In the genomic region with DNA sequence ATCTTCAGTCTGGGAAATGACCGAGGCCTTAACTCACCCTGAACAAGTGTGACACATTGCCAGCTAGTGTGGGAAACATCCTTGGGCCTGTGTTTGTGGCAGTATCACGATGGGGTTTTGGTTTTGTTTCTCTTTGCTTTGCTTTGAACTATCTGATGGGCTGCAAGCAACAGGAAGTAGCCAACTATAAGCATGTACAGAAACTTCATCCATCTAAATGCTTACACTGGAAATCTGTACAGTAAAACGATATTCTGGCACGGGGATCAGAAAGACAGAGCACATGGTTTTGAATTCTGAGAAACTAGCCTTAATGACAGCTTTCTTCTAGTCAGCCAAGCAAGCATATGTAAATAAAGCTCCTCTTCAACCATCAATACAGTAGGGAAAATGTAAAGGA, we compare ENCODE assay signal across 8 mouse cellular contexts. TPM values are rescaled to one million over a fixed set of nuclear protein-coding genes. Genes with fewer than 3 reads are reported as not detected.
DNase-seq lines count a peak whose midpoint lies in the region; ATAC-seq and TF ChIP-seq lines count a peak whose summit lies in the region.

No protein-coding gene starts in this region.

- H3K36me3 ChIP-seq in heart, postnatal 0 days (replicated peaks; ENCODE audit: control insufficient read depth, insufficient read depth, low read length), result peaks cover 21% of the 10 kb centered on the region

- no peaks in the 10 kb centered on the region for H3K9me3 ChIP-seq in heart, postnatal 0 days (replicated peaks; ENCODE audit: control insufficient read depth, low read length)

- no peak for TF ChIP-seq EP300 in heart, postnatal 0 days (IDR thresholded peaks at IDR 0.05; ENCODE audit: low read depth)

- peak overlapping the region; percentile 67 for H3K4me2 ChIP-seq in heart, postnatal 0 days (ENCODE audit: low read depth, low read length)

- no peak for ATAC-seq in heart, postnatal 0 days (ENCODE audit: insufficient read depth, low read depth)

- H3K9ac ChIP-seq in heart, postnatal 0 days (replicated peaks; ENCODE audit: low read depth, low read length), result 0 out of 2 replicates have a peak overlapping the region, but pooled peaks have one; percentile 36

- H3K4me1 ChIP-seq in brown adipose tissue, adult 24 weeks (ENCODE audit: control insufficient read depth, insufficient read depth, insufficient read length, low read length), result peaks cover 5% of the 10 kb centered on the region
- H3K4me1 ChIP-seq in heart, postnatal 0 days (ENCODE audit: control insufficient read depth, insufficient read depth), result peaks cover 13% of the 10 kb centered on the region; the same call in 1 of the 2 replicates

- no peak for TF ChIP-seq CTCF in left cerebral cortex, adult 2 months (IDR thresholded peaks at IDR 0.05)
- no peak for TF ChIP-seq CTCF in heart, postnatal 0 days (IDR thresholded peaks at IDR 0.05; ENCODE audit: low read depth)

- intact Hi-C loops in left cerebral cortex, adult 2 months (cut with DNase I), result loop anchor here (2.0 kb wide), 3 partner anchors 71 to 177 kb away; a partner anchor contains a TSS

- no peaks in the 10 kb centered on the region for H3K27me3 ChIP-seq in heart, postnatal 0 days (ENCODE audit: control insufficient read depth, insufficient read depth, low read length)

- peak overlapping the region; percentile 59 for H3K4me3 ChIP-seq in left cerebral cortex, adult 2 months
- H3K4me3 ChIP-seq in brown adipose tissue, adult 24 weeks (ENCODE audit: insufficient read depth, low read depth, low read length), result peak overlapping the region; percentile 71
- H3K4me3 ChIP-seq in heart, postnatal 0 days (ENCODE audit: low read depth, low read length), result peak overlapping the region; percentile 78

- H3K27ac ChIP-seq in left cerebral cortex, adult 2 months, result peak overlapping the region; percentile 25; the same call in 1 of the 2 replicates
- H3K27ac ChIP-seq in brown adipose tissue, adult 24 weeks (replicated peaks; ENCODE audit: low read depth, low read length), result peak overlapping the region; percentile 53; the same call in 1 of the 2 replicates
- peak overlapping the region; percentile 68 for H3K27ac ChIP-seq in heart, postnatal 0 days (ENCODE audit: low read depth)

- WGBS in heart, postnatal 0 days, result 14% methylated on average over 4 of the region's 4 CpGs

- DNase-seq in left cerebral cortex, adult 2 months (ENCODE audit: extremely low spot score in 1 of 2, low spot score in 2 of 2), result no peak
- no peak for DNase-seq in left cerebral cortex, adult 11 months (ENCODE audit: low spot score)
- DNase-seq in heart, postnatal 0 days (ENCODE audit: low spot score), result no peak
- DNase-seq in lung, postnatal 10 days, result peak; percentile 7
- DNase-seq in ovary, postnatal 36 days (ENCODE audit: low spot score), result no peak
- DNase-seq in layer of hippocampus, postnatal 14 days (ENCODE audit: low spot score in 2 of 2), result no peak
- no peak for DNase-seq in right cerebral cortex, adult 18-20 months

RNA-seq across cellular contexts. Expression of a gene that starts 0.6 kb away (rescaled TPM):
- 1 to 10 TPM; 1.4 TPM for total RNA-seq in left cerebral cortex, adult 2 months (2021)
- 1.4 and 1.8 TPM in 2 replicates for polyA plus RNA-seq in brown adipose tissue, adult 24 weeks (2012; ENCODE audit: insufficient read depth, insufficient read length, missing spikeins)
- 3.2 and 4.1 TPM in 2 replicates for total RNA-seq in heart, postnatal 0 days (2014; rRNA removed; ENCODE audit: low replicate concordance)
- 4.4 and 5.3 TPM in 2 replicates for polyA plus RNA-seq in heart, postnatal 0 days (2015; fragmentation: Nextera tagmentation; extraction: Ambion mirVana)
- 1 to 10 TPM; 1.8 to 2.1 TPM for total RNA-seq in layer of hippocampus, postnatal 14 days (2021)

RNA-seq across cellular contexts. Expression of a gene that starts 0.8 kb away (rescaled TPM):
- 10 to 100 TPM; 24.2 to 25.8 TPM for total RNA-seq in left cerebral cortex, adult 2 months (2021)
- 8.5 and 21.8 TPM in 2 replicates for polyA plus RNA-seq in brown adipose tissue, adult 24 weeks (2012; ENCODE audit: insufficient read depth, insufficient read length, missing spikeins)
- 4.5 and 37.1 TPM in 2 replicates for total RNA-seq in heart, postnatal 0 days (2014; rRNA removed; ENCODE audit: low replicate concordance)
- 8.5 and 9.4 TPM in 2 replicates for polyA plus RNA-seq in heart, postnatal 0 days (2015; fragmentation: Nextera tagmentation; extraction: Ambion mirVana)
- 10 to 100 TPM; 24.7 to 29.0 TPM for total RNA-seq in layer of hippocampus, postnatal 14 days (2021)

RNA-seq across cellular contexts. Expression of a gene that starts 48.2 kb away (rescaled TPM):
- total RNA-seq in left cerebral cortex, adult 2 months (2021), result not detected
- not detected in 2 replicates for polyA plus RNA-seq in brown adipose tissue, adult 24 weeks (2012; ENCODE audit: insufficient read depth, insufficient read length, missing spikeins)
- not detected in 2 replicates for total RNA-seq in heart, postnatal 0 days (2014; rRNA removed; ENCODE audit: low replicate concordance)
- 0.12 and 0.31 TPM in 2 replicates for polyA plus RNA-seq in heart, postnatal 0 days (2015; fragmentation: Nextera tagmentation; extraction: Ambion mirVana)
- total RNA-seq in layer of hippocampus, postnatal 14 days (2021), result not detected
